Mouse (Mus musculus) kidney, postnatal 0 days (tissue): Measurements from ENCODE around the gene Ctbp2. TPM values are rescaled to one million over a fixed set of nuclear protein-coding genes. Genes with fewer than 3 reads are reported as not detected.

Experiments
- ATAC-seq: fragments of 200-750 bp; cut with Nextera tagmentation; replicated peaks from 2 replicates; pipeline ENCODE4 v1.8.0; 2017; ENCODE audit warnings: low read depth, moderate number of reproducible peaks, moderate TSS enrichment, moderate library complexity; ENCODE audit not compliant: low FRiP score
- DNase-seq: peaks from one replicate; pipeline ENCODE4 v3.0.0-alpha.2; 2016; ENCODE audit warnings: low spot score
- H3K27ac ChIP-seq: fragments of 300-500 bp; sonication (generic); 2 replicates; pipeline ENCODE4 v1.5.1; 2014; ENCODE audit warnings: mild to moderate bottlenecking
- H3K27me3 ChIP-seq: fragments of 300-500 bp; sonication (generic); 2 replicates; pipeline ENCODE4 v1.6.1; 2014; ENCODE audit warnings: low read length, mixed read lengths; ENCODE audit not compliant: insufficient read depth
- H3K36me3 ChIP-seq: fragments of 300-500 bp; sonication (generic); 2 replicates; pipeline ENCODE4 v1.6.1; 2014; ENCODE audit warnings: low read length, mixed read lengths; ENCODE audit not compliant: insufficient read depth
- H3K4me1 ChIP-seq: fragments of 300-500 bp; sonication (generic); replicated peaks from 2 replicates; pipeline ENCODE4 v1.6.1; 2014; ENCODE audit warnings: antibody characterized with exemption, low read length, mixed read lengths; ENCODE audit not compliant: insufficient read depth
- H3K4me2 ChIP-seq: fragments of 300-500 bp; sonication (generic); 2 replicates; pipeline ENCODE4 v1.6.1; 2014; ENCODE audit warnings: mild to moderate bottlenecking, low read length, moderate library complexity, mixed read lengths
- H3K4me3 ChIP-seq: fragments of 300-500 bp; sonication (generic); replicated peaks from 2 replicates; pipeline ENCODE4 v1.5.1; 2014; ENCODE audit warnings: low read depth, low read length
- H3K9ac ChIP-seq: fragments of 300-500 bp; sonication (generic); 2 replicates; pipeline ENCODE4 v1.6.1; 2014; ENCODE audit warnings: low read depth, low read length
- H3K9me3 ChIP-seq: fragments of 300-500 bp; sonication (generic); replicated peaks from 2 replicates; pipeline ENCODE4 v1.6.1; 2016; ENCODE audit warnings: low read length, inconsistent platforms, mixed read lengths
- CTCF ChIP-seq: IDR thresholded peaks from 2 replicates; pipeline ENCODE4 v1.5.1; 2016; ENCODE audit warnings: antibody characterized with exemption, low read depth, mild to moderate bottlenecking, moderate library complexity
- WGBS: fragments of 180-500 bp; shearing (Covaris S2); extraction: QIAGEN DNeasy Blood & Tissue Kit; methylation state at CpG from one replicate; pipeline ENCODE4 v1.1.7; 2014; 5-methylcytosine and 5-hydroxymethylcytosine counted together
- polyA plus RNA-seq: library from polyadenylated mRNA; unstranded; fragments of >200 nt; fragmentation: Nextera tagmentation; extraction: Ambion mirVana; gene quantifications from 2 replicates; pipeline ENCODE4 v1.2.1, GENCODE M21; 2015

Ctbp2 gene
- polyA plus RNA-seq, 1 experiment from 2014 or later = 89.1 TPM

GRCm38 (mm10) chr7:133012637-133013366 is 111.4 kb downstream of the Ctbp2 start:
- no peak for TF ChIP-seq CTCF
- 47% methylated on average over 14 of the region's 14 CpGs for WGBS

DNA sequence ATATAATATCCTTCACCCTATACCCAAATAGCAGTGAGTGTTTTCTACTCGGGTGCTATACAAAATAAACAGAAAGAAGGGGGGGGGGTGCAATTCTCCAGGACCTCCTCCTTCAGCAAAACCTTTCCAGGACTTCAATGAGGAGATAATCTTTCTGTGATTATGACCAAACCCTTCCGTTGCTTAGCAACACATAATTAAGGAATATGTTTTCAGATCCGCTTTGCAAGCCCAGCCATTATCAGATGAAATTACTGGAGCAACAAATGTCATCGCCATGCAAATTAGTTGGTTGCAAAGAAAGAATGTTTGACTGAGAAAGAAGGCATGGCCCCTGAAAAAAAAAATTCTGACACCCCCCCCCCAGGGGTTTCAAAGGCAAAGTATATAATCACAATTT is 112.5 kb downstream of the Ctbp2 start:
- no peak for TF ChIP-seq CTCF
- no peak for ATAC-seq
- H3K27me3 ChIP-seq = no peaks in the 10 kb centered on the region
- no peak overlapping the region for H3K27ac ChIP-seq
- no peak for DNase-seq
- no peak overlapping the region for H3K9ac ChIP-seq
- WGBS = 51% methylated on average over 4 of the region's 4 CpGs
- no peak overlapping the region for H3K4me3 ChIP-seq
- 0 out of 2 replicates have a peak, but pooled peaks cover 7% of the 10 kb centered on the region for H3K36me3 ChIP-seq
- no peaks in the 10 kb centered on the region for H3K9me3 ChIP-seq
- no peak overlapping the region for H3K4me2 ChIP-seq
- peaks cover 21% of the 10 kb centered on the region for H3K4me1 ChIP-seq

More at GRCm38 (mm10) chr7:133012637-133013366, 111.4 kb downstream of the Ctbp2 start:
- H3K4me3 ChIP-seq = no peak overlapping the region
- H3K36me3 ChIP-seq = 0 out of 2 replicates have a peak, but pooled peaks cover 7% of the 10 kb centered on the region
- no peak overlapping the region for H3K4me2 ChIP-seq
- ATAC-seq = no peak
- H3K4me1 ChIP-seq = peaks cover 21% of the 10 kb centered on the region
- H3K9me3 ChIP-seq = no peaks in the 10 kb centered on the region
- H3K27me3 ChIP-seq = no peaks in the 10 kb centered on the region
- no peak overlapping the region for H3K9ac ChIP-seq
- peak; percentile 30 for DNase-seq
- H3K27ac ChIP-seq = no peak overlapping the region

DNA sequence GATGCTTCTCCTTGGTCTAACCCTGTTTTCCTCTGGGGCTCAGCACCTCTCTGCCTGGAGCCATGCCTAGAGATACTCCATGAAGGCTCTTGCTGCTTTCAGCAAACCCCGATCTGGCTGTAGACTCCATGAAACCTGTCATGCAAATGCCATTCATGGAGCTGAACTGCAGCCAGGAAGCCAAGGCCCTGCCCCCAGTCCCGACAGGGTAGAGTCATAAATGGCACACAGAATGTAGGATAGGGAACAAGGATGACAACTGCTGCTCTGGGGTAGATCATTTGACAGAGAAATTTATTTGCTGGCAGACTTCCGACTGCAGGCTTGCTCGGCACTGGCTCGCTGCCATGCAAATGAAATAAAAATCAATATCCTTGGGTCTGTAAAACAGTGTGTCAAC is 113.0 kb downstream of the Ctbp2 start:
- 37% methylated on average over 5 of the region's 5 CpGs for WGBS
- H3K9ac ChIP-seq = no peak overlapping the region
- DNase-seq (no peak), ATAC-seq (no peak)
- no peak overlapping the region for H3K27ac ChIP-seq
- H3K4me1 ChIP-seq = peaks cover 21% of the 10 kb centered on the region
- no peaks in the 10 kb centered on the region for H3K9me3 ChIP-seq
- H3K4me3 ChIP-seq = no peak overlapping the region
- H3K27me3 ChIP-seq = no peaks in the 10 kb centered on the region
- H3K4me2 ChIP-seq = no peak overlapping the region
- 0 out of 2 replicates have a peak, but pooled peaks cover 7% of the 10 kb centered on the region for H3K36me3 ChIP-seq
- TF ChIP-seq CTCF = no peak

DNA sequence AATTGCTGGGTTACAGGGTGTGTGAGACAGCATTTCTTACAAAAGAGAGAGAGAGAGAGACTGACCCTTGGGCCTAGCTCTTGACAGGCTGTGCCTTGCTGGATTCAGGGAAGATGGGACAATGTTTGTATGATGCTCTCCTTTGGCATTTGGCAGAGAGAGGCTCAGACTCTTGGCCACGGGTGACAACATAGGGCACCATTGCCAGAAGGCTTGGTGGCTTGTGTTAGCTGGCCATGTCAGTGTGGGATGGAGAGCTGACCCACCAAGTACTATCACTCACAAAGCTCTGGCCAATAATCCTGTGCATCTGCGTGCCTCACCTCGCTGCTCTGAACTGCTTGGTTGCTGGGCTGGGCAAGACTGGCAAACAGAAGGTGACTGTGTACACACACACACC is 113.7 kb downstream of the Ctbp2 start:
- WGBS = 88% methylated on average over 3 of the region's 3 CpGs

GRCm38 (mm10) chr7:133009676-133010075 is 114.5 kb downstream of the Ctbp2 start:
- 77% methylated on average over 8 of the region's 8 CpGs for WGBS
- ATAC-seq = no peak
- H3K9ac ChIP-seq = no peak overlapping the region
- H3K27me3 ChIP-seq = no peaks in the 10 kb centered on the region
- H3K4me3 ChIP-seq = no peak overlapping the region
- H3K4me1 ChIP-seq = peaks cover 14% of the 10 kb centered on the region
- DNase-seq = no peak
- H3K36me3 ChIP-seq = 0 out of 2 replicates have a peak, but pooled peaks cover 7% of the 10 kb centered on the region
- H3K4me2 ChIP-seq = no peak overlapping the region
- no peak overlapping the region for H3K27ac ChIP-seq
- H3K9me3 ChIP-seq = no peaks in the 10 kb centered on the region
- TF ChIP-seq CTCF = no peak

More for the DNA sequence above, 113.7 kb downstream of the Ctbp2 start:
- H3K4me1 ChIP-seq = peaks cover 20% of the 10 kb centered on the region
- H3K27me3 ChIP-seq = no peaks in the 10 kb centered on the region
- no peak overlapping the region for H3K4me3 ChIP-seq
- H3K27ac ChIP-seq = no peak overlapping the region
- H3K4me2 ChIP-seq = no peak overlapping the region
- no peaks in the 10 kb centered on the region for H3K9me3 ChIP-seq
- ATAC-seq (no peak), DNase-seq (no peak)
- TF ChIP-seq CTCF = no peak
- 0 out of 2 replicates have a peak, but pooled peaks cover 7% of the 10 kb centered on the region for H3K36me3 ChIP-seq
- no peak overlapping the region for H3K9ac ChIP-seq

- peaks cover 14% of the 10 kb centered on the region for H3K4me1 ChIP-seq
- H3K36me3 ChIP-seq = 0 out of 2 replicates have a peak, but pooled peaks cover 7% of the 10 kb centered on the region
- H3K27ac ChIP-seq = no peak overlapping the region
- WGBS = 86% methylated on average over 4 of the region's 4 CpGs
- H3K27me3 ChIP-seq = no peaks in the 10 kb centered on the region
- no peak overlapping the region for H3K9ac ChIP-seq
- ATAC-seq = no peak
- TF ChIP-seq CTCF = no peak
- no peaks in the 10 kb centered on the region for H3K9me3 ChIP-seq
- no peak overlapping the region for H3K4me2 ChIP-seq
- H3K4me3 ChIP-seq = no peak overlapping the region
- DNase-seq = no peak
Observed at GRCm38 (mm10) chr7:133008663-133009062, 115.5 kb downstream of the Ctbp2 start.
